Mouse (Mus musculus) thymus, postnatal 36 days (tissue): ENCODE results near the gene Kdm2a.
A peak's percentile ranks its signal among the peaks of the same experiment; 100 is the strongest.

Experiments
- DNase-seq, 2 experiments: peaks; one replicate each; pipeline ENCODE4 v3.0.0; 2022; ENCODE audit warnings: mixed read lengths in 2 of 2

Kdm2a gene

DNA sequence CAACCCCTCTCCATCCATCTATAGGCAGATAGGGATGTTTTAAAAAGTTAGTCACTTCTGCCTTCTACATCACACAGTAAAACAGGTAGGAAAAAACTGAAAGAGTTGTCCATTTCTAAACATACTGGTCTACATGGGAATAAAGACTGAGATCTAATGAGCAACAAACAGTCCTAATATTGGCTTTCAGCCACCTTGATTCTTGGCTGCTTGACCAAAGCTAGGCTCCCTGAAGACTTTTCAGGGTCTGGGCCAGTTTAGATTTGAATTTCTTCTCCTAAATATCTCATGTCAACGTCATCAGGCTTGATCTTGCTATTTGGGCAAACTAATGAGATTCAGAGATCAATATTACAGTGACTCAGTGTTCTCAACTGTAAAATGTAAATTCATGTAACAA, 71.2 kb downstream of the Kdm2a start:
- DNase-seq: no peak

DNA sequence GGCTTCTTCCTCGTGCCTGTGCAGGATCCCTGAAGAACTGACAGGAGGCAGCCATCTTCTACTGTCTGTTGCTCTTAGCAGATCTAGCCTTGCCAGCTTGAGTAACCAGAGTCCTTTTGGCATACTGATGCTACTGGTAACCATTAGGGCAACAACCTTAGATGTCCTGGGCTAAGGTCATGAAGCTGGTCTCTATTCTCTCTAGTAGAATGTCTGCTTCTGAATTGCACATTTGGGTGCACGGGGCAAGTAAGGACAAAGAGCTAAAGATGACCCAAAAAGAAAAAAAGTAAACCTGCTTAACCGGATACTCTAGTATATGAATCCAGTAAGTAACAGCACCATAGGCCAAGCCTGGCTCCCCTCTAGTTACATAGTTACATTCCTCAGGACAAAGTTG, 72.0 kb downstream of the Kdm2a start:
- no peak for DNase-seq

DNA sequence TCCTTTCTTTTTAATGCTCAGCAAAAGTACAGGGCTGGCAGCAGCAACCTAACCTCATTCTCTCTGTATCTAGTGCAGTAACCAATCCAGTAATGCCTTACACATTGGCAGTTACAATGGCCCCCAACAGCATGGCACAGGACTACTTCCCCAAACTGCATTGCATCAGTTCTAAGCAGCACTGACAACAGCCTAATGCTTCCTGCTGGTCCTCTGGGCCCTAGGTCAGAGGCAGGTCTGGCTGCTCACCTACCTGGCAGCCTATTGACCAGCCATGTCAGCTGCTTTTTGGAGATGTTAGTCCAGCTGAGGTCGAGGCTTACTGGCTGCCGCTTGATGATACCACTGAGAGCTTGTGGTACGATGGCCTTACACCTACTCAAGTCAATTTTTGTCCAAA, 76.0 kb downstream of the Kdm2a start:
- no peak for DNase-seq

DNA sequence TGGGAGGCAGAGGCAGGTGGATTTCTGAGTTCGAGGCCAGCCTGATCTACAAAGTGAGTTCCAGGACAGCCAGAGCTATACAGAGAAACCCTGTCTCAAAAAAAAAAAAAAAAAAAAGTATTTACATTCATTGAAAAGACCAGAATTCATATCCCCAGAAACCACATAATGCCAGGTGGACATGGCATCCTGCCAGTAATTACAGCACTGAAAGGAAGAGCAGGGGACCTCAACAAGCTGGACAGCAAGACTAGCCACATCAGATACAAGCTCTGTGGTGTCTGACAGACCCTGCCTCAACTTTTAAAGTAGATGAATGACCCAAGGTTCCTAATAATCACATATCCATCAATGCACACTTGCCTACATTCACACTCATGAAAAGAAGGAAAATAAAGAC, 76.5 kb downstream of the Kdm2a start:
- no peak for DNase-seq

DNA sequence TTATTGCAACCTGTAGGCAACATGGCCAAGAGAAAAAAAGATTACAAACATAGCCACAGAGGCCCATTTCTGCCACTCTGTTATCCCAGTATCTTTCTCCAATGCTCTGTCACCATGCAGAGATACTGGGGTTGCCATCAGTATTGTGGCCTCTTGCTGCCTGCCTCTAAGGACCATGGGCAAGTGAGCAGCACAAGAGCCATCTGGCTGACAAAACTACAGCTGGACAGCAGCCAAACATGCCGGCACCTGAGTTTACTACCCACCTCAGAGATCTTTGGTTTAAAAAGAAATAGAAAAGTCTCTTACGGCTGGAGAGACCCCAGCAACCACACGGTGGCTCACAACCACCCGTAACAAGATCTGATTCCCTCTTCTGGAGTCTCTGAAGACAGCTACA, 78.8 kb downstream of the Kdm2a start:
- no peak for DNase-seq

DNA sequence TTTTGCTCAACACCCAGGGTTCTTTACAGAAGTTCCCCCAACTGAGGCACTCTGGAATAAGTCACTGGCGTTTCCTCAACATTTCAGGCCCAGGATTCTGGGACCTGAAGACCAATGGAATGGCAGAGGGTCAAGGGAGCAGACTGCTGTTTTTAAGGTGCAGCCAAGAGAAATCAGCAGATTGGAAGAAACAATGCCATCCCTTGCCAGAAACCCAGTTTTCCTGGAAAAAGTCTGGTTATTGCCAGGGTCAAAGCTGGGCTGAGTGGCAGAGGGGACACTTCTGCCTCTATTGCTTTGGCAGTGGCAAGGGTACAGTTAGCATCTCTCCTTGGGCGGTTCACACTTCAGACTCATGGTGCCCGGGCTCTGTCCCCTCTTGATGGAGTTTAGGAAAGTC, 80.9 kb downstream of the Kdm2a start:
- no peak for DNase-seq

DNA sequence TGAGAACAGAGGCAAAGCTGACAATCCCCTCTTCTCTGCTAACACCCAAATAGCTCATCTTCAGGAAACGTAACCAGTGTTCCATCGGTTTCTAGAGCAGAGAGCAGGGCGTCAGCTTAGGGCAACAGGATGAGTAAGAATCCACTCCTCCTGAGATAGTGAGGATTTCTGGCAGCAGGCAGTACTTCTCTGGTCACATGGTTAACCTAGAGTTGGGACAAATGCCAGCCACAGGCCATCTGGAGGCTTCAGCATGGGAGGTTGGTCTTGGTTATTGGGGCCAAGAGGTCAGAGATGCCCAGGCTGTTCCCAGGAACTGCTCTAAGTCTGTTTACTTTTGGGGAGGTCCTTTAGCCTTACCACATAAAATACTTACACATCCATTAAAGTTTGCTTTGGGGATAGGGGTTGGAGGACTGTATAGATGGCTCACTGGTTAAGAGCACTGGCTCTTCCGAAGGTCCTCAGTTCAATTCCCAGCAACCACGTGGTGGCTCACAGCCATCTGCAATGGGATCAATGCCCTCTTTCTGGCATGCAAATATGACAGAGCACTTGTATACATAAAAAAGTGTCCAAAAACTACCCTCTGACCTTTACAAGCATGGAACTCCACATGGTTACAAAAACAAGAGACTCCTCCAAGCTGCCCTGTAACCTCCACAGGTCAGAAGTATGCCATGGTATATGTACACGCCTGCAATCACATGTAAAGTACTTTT, 82.7 kb downstream of the Kdm2a start:
- no peak for DNase-seq

DNA sequence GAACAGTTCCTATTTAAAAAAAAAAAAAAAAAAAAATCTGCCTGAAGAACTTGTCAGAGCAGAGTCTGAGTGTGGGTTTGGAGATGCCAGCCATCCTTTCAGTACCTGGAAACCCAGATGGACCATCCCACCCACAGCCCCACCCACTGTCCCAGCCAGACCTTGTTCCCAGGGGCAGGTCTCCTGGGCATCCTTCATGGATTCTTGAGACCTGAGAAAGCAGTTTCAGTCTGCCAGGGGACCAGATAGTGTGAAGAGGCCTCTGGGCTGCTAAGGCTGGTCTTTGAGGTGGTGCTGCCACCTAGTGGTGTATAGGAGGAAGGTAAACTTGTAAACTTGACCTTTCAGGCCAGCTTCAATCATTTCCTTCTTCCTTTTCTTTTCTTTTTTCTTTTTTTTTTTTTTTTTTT, 88.3 kb downstream of the Kdm2a start:
- DNase-seq: peak; percentile 47 to 57

DNA sequence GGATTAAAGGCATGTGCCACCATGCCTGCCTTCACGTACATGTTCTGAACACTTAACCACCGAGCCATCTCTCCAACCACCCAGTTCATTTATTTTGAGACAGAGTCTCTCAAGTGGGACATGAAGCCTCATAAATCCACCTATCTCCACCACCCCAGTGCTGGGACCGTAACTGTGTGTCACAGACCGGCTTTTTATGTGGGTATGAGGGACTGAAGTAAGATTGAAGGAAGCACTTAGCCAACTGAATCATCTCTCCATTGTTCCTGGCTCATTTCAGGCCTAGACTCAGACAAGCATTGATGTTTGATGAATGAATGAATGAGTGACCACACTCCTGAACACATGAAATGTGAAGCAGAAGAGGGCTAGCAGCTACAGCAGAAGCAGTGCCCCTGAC, 88.8 kb downstream of the Kdm2a start:
- DNase-seq: no peak

DNA sequence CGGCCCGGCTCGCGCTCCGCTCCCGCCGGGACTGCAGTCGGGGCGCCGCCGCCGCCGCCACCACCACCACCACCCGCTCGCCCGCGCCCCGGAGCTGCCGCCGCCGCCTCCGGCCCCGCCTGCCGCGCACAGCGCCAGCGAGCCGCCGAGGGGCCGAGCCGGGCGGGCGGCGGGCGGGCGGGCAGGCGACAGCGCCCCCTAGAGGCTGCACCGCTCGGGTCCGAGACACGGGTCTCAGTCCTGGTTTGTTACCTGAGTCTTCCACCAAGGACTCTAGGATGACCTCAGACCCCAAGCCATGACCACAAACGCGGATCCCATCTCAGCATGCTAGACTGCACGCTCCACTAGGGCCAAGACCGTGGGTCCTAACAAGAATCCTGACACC, 91.9 kb downstream of the Kdm2a start, which contains the start of gene Grk2:
Gene Grk2, minus strand, starts transcription at position 33 of the 388 bp plus-strand sequence.
- DNase-seq: peak; percentile 85 to 88

DNA sequence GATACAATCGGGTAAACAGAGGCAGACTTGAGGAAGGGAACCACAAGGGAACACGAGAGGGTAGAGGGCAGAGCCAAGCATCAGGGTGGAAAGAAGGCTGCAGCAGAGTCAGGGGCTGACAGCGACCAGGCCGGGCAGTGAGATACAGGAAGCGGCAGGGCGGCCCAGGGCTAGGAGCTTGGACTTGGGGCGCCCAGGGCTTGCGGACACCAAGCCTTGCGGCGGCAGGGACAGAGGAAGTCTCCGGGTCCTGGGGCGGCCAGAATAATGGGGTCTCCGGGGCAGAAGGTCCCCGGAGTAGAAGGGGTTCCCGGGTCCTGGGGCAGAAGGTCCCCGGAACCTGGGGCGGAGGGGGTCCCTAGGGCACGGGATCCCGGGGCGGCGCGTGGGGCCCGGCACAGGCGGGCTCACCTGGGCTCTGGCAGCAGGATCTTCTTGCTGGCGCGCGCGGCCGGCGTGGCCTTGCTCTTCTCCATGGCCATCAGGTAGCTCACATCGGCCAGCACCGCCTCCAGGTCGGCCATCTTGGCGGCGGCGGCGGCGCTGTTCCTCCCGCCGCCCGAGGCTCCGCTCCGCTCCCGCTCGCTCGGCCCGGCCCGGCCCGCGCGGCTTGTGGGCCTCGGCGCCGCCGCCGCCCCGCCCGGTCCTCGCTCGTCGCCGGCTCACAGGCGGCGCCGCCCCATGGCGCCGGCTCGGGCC, 92.4 kb downstream of the Kdm2a start:
- DNase-seq: peak; percentile 66 to 76

DNA sequence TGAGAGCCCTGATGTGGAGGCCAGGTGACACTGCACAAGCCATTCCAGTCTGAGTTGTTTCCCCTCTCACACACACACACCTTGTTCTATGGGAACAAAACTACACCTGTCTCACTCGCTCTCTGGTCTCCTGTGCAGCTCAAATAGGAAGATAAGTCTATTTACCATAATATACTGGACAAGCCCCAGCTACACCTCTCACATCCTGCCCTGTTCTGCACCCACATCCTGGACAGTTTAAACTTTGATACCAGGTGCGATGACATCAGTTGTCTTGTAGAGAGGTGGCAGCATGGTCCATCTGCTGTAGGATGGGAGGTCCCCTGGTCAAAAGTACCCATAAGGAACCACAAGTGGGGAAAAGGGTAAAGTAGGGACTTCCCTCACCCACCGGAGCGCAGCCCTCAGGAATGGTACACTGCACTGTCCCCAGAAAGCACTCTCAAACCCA, 93.2 kb downstream of the Kdm2a start:
- DNase-seq: peak; percentile 58 to 59

DNA sequence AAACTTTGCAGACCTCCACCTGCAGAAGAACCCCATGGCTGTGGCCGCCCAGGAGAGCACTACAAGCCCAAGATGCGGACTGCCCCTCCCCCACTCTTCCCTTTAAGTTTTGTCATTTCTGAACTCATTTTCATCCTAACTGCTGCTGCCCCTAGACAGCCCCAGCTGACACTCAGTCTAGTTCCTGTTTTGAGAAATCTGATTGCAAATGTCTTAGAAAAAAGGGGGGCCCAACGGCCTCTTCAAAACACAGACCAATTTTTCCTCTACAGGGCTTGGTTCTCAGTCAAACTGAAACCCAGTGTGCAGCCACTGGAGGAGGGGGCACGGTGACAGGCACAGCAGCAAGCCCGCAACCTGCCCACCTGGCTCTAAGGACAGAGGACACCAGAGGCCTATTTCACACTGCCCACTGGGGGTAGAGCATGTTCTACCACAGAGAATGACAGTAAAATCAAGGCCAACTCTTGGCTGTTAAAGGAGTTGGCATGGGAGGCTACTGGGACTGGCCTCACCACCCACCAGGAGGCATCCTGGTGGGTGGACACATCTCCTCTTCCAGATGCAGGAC, 93.7 kb downstream of the Kdm2a start:
- DNase-seq: peak; percentile 62 to 67

DNA sequence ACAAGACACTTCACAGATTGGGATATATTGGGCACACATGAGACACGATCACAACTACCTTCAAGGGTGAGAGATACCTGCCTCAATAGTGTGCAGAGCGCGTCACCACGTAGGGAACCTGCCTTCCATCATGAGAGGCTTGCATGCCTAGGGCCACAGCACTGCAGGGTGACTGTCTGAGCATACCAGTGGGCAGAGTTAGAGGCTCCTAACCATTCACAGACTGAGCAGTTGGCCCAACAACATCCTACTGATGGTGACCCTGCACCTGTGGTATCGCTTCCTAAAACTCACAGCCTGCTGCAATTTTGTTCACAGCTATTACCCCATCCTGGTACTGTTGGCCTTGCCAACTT, 94.5 kb downstream of the Kdm2a start:
- peak; percentile 35 to 40 for DNase-seq

DNA sequence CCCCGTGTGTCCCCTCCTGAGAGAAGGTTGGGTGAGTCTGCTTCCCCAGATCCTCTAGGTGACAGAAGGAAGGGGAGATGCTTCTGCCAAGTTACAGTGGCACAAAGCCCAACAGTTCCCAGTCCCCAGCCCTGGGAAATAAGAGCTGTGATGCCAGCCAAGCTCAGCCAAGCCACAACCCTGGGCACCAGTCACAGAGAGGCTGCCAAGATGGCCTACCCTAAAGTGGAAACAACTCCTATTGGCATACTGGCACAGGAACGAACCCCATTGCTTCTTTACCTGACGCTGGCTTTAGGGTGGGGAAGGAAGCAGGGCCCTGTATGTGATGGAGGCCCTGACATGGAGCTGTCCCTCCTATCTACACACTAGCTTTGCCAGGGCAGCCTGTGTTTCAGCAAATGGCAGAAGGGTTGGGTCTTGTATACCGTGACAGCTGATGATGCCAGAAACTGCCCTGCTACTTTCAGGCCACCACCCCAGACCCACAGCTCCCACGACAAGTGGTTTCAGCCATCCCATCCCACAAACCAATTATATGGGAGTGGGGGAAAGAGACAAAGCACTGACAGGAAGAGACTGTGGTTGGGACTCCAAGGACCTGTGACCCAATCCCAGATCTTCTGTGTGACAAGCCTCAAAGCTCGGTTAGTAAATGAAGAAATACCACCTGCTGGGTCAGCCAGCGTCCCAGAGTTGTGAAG, 95.0 kb downstream of the Kdm2a start:
- peak; percentile 42 to 45 for DNase-seq

DNA sequence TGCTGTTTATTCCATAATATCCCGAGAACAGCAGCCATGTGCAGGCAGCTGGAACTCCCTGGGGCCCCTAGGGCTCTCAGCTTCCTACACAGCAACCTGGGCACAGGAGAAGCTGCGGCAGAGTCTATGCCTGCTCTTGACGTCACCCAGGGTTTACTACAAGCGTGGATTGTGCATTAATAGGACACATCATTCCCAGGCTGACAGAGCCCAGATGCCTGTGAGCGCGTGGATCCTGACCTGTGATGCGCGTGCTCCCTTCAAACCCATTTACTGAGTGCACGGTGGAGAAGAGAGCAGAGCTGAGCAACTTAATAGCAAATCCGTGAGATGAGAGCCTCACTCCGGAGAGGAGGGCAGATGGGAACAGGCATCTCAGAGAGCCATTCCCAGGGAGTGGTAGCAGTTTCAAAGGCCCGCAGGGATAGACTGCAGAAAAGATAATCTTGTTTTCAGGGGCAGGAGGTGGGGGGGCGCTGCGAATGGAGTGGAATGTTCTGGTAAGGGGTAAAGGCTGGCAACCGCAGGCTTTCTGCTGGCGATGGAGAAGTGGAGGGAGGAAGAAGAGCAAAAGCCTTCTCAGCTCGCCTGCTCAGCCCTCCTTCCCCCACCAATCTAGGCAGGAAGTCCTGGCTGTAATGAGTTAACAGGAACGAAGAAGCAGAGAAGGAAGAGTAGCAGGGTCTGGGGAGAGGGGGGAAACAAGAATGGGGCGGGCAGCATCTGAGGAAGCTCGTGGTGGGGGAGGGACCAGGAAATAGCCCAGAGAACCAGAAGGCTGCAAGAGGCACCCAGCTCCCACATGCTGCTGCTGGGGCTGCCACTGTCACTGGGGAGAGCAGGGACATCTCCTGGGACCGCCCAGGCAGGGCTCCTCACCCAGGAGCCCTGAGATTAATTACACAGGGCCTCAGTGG, 96.1 kb downstream of the Kdm2a start:
- DNase-seq: peak; percentile 80 to 88

DNA sequence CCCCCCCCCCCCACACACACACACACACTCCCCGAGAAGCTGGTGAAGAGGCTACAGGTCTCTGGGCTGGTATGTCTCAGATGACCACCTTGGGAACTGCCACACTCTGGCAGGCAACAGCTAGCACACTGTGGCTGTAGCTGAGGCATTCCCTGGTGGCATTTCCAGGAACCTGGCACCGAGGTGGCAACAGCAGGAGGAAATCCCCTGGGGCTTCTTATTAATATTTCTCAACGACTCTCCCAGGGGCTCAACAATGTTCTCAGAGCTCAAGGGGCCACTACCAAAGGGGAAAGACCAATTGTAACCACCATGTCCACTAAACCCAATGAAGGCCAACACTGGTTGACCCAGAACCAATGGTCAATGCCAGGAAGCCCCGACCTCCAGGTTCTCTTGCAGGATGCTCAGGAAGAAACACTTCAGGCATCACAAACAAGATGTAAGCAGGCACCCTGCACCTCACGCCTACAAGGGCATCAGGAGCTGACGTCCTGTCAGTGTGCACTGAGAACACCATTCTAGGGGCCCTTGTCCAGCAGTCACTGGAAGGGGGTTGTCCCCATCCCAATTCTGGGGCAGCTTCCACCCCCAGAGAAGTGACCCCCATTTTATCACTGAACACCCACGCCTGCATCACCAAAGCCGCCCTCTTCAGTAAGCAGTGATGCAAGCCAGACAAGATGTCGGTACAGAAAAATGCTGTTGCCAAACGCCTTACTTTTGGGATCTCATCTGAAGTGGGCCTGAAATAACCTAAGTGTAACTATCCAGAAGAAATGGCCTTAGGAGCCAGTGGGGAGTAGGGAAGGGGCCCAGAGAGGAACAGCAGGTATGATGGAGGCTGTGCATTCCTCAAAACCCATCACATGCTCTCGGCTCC, 97.0 kb downstream of the Kdm2a start:
- peak in 1 of 2 experiments; percentile 37 for DNase-seq

DNA sequence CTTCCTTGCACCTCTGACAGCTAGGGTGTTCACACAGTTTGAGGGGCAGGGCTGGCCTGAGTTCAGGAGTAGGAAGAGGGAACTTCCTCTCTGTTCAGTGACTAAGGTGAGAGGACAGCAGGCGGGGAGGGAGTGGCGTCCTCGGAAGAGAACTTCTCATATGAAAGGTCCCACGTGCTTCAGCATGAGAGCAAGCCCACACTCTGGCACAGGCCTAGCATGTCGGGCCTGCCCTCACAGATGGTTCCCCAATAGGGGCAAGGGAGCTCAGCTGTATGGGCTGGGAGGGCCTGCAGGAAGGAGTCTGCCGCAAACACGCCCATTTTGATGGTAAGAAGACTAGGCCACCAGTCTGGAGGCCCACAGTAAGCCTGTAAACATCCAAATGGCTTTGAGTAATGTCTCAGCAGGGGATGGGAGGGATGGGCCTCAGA, 97.8 kb downstream of the Kdm2a start:
- peak; percentile 74 to 88 for DNase-seq

DNA sequence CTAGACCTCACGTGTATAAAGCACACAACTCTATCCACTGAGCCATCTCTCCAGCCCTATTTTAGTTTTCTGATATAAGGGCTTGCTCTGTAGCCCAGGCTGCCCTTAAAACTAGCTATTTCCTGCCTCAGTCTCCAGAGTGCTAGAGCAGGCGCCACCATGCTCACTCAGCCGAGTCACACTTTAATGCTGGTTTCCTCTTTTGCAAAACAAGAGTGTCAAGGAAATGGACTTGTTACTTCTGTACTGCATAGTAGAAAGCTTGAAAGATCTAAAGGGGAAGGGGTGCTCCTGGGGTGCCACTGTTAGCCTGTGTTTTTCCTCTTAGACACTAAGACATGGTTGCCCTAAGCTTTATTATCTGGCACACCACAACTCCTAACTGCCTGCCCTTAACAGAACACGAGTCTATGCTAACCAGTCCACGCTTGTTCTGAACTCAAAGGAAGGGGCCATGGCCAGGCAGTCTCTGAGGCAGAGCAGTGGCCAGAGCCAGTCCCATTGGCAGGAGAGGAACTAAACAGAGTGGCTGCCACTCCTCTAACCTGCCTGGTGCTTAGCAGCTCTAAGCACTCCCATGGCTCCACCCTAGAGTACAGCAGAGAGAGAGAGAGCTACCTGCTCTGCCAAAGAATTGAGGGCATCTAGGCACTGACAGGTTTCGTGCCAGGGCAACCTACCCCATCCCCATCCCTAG, 98.4 kb downstream of the Kdm2a start:
- peak; percentile 44 to 67 for DNase-seq

DNA sequence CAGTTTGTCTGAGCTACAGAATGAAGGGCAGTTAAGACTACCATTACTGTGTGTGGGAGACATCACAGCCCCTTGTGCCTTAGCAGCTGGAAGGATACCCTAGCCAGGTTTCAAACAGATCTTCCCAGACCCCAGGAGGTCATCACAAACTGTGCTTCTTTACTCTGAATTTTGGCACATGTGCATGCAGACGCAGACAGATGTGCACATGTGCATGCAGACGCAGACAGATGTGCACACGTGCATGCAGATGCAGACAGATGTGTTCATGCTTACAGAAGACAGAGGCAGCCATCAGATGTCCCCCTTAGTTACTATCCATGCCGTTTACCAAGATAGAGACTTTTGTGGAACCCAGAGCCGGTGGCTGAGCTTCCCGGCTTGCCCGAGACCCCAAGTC, 99.0 kb downstream of the Kdm2a start:
- no peak for DNase-seq
